Mouse (Mus musculus) brain, embryonic 14.5 days (tissue): Measurements from ENCODE around the gene Gm21969. TPM values are rescaled to one million over a fixed set of nuclear protein-coding genes. Genes with fewer than 3 reads are reported as not detected.
A peak's percentile ranks its signal among the peaks of the same experiment; 100 is the strongest.

ENCODE experiments used
- DNase-seq: peaks from one replicate; pipeline ENCODE4 v3.0.0-alpha.2; 2011; ENCODE audit warnings: low read depth
- CTCF ChIP-seq: fragments of 200-500 bp; IDR thresholded peaks from 2 replicates; pipeline ENCODE4 v1.5.1; 2012; ENCODE audit warnings: inconsistent platforms, mild to moderate bottlenecking, moderate library complexity, borderline replicate concordance; ENCODE audit not compliant: insufficient read depth, insufficient read length; ENCODE audit errors: extremely low read depth
- POLR2A ChIP-seq: fragments of 200-500 bp; IDR thresholded peaks from 2 replicates; pipeline ENCODE4 v1.6.1; 2012; ENCODE audit warnings: mild to moderate bottlenecking, inconsistent platforms, borderline replicate concordance; ENCODE audit not compliant: poor library complexity, insufficient read depth, insufficient read length, severe bottlenecking; ENCODE audit errors: extremely low read depth
- polyA plus RNA-seq: library from polyadenylated mRNA; depleted of rRNA; stranded (reverse); fragments of >200 nt; gene quantifications from 2 replicates; pipeline ENCODE4 v1.2.3, GENCODE M21; 2012

The Gm21969 gene
- polyA plus RNA-seq, 1 experiment: not detected

DNA sequence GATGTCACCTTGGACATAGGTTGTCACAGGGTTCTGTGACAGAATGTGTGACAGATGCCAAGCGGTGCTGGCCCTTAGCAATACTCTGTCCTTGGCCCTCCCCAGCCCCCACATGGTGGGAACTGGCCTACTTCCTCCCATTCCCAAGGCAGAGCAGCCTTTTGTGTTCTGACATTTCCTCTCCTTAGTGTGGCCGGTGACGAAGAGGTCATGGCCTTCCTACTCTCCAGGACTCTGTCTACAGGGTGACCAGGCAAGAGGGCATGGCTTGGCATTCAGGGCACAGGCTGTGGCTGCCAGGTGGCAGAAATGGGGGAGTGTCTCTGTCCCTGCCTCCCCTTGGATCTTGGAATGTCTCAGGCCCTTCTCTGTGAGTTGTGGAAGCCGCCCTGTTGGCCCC lies 15.6 kb upstream of the Gm21969 start:
- no peak for DNase-seq
- TF ChIP-seq POLR2A (no peak), CTCF (no peak)

DNA sequence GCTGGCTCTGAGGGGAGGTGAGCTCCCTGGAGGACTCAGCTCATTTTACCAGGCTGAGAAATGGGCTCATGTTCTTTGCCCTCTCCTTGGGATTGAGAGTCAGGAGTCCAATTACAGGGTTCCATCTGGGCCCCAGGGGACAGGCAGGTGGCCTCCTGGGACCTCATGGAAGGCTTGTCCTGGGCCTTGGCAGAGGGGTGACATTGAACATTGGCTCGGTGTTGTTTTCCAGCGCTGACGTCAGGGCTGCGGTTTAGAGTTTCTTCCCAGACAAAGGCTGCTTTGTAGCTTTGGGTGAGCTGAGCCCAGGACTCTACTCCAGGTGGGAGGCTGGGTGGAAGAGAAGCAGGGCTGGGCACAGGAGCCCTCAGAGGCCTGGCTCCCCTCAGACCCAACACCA lies 15.2 kb upstream of the Gm21969 start:
- no peak for DNase-seq
- TF ChIP-seq CTCF (no peak), POLR2A (no peak)

DNA sequence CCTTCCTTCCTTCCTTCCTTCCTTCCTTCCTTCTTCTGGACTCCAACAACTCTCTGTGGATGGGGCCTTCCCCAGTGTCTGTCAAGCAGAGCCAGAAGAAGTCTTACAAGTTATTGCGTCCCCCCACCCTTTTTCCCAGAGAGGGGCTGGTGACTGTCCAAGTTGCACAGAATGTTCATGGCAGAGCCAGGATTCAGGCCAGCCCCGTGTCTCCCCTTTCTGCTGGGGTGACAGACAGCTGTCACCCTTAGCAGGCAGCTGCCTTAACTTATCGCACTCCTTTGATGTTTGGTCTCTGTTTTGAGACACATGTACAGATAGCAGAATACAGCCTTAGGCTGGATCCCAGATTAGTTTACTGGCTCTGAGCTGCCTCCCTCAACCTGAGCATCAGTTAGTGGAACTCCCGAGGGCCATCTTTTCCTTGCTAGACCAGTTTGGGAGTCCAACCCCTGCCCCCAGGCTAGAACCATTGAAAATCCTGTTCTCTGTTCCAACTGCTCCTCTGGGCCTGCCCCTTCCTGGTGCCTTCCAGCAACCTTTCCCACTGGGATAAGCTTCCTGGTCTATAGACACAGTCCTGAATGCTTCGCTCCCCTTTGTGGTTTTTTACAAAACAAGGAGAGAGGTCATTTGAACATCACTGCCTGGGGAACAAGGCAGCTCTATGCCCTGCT lies 13.5 kb upstream of the Gm21969 start:
- peak; percentile 24 for DNase-seq
- TF ChIP-seq POLR2A (no peak), CTCF (no peak)

DNA sequence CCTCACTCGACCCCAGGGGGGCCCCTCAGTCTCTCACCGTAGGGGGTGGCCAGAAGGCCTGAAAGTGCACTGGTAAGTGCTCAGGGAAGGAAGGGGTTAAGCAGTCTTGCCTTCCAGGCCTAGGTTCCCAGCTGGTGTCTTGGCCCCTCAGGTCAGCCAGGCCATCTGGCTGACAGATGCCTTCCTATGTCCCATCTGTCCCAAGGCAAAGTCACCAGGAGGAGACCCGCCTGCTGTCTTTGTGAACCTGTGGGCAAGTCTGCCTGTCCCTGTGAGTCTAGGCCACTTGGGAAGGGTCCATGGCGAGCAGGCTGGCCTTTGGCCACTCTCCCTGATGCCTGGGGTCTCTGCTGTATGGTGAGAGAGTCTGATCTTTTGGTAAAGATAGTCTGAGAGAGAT lies 12.5 kb upstream of the Gm21969 start:
- DNase-seq: peak; percentile 66
- TF ChIP-seq CTCF (no peak), POLR2A (no peak)

DNA sequence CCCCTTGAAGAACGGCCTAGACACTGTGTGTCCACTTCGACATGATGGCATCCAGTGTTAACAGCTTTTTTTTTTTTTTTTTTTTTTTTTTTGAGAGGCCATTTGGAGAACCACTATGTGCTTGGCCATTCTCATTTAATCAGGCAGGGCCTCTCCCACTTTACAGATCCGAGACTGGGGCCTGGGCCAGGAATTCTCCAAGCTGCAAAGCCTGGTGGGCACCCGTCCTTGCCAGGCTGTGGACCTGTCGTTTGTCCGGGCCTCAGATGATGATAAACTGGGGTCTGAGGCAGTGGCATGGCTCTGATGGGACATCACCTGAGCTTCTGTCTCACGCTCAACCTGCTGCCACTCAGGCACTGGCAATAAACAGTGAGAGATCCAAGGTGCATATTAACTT lies 10.1 kb upstream of the Gm21969 start:
- no peak for TF ChIP-seq POLR2A
- TF ChIP-seq CTCF: no peak
- no peak for DNase-seq

DNA sequence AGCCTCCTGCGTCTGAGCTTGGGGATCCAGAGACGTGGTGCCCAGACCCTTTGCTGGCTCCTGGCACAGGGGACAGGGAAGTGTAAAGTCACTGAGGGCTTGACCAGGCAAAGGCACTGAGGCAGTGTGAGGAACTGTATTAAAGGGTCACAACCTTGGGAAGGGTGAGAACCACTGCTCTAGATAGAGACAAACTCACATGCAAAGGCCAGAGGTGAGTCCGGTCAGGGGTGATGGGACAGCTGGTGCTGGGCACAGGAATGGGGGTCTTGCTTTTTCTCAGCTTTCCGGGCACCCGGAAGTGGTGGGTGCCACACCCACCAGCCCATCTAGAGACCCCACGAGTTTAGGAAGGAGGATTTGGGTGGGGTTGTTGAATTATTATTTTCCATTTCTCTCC lies 9.6 kb upstream of the Gm21969 start:
- TF ChIP-seq CTCF: no peak
- TF ChIP-seq POLR2A: no peak
- DNase-seq: no peak

DNA sequence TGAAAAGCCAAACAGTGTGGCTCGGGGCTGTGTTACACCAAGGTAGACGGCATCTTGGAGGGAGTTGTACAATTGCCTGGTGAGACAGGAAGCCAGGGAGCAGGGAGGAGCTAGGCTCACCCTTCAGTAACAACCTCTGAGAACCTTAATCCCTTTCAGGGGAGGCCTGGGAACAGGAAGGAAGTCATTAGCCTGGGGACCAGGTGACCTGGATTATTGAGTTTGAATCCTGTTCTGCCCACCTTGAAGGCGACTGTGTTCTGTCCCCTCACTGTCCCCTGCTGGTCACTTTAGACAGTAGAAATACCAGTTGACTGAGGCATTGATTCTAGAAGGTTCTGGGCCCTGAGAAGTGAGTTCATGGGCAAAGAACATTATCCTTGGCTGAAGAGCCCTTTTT lies 8.9 kb upstream of the Gm21969 start:
- no peak for DNase-seq
- no peak for TF ChIP-seq CTCF
- TF ChIP-seq POLR2A: no peak

DNA sequence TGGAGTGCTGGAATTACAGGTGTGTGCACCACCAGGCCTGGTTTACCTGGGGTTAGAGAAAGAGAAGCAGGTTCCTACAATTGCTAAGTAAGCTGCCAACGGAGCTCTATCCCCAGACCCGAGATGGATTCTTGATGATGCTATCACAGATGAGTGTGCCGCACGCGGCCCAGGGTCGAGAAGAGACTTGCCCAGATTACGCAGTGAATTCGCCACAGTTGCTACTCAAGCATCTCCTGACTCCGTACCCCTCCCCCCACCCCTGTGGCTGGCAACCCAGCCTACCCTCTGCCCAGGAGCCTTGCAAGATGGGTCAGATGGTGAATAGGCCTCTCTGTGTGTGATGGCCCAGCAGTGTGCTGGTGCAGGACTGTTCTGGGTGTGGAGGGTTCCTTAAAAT lies 6.3 kb upstream of the Gm21969 start:
- no peak for TF ChIP-seq CTCF
- TF ChIP-seq POLR2A: no peak
- peak; percentile 49 for DNase-seq

DNA sequence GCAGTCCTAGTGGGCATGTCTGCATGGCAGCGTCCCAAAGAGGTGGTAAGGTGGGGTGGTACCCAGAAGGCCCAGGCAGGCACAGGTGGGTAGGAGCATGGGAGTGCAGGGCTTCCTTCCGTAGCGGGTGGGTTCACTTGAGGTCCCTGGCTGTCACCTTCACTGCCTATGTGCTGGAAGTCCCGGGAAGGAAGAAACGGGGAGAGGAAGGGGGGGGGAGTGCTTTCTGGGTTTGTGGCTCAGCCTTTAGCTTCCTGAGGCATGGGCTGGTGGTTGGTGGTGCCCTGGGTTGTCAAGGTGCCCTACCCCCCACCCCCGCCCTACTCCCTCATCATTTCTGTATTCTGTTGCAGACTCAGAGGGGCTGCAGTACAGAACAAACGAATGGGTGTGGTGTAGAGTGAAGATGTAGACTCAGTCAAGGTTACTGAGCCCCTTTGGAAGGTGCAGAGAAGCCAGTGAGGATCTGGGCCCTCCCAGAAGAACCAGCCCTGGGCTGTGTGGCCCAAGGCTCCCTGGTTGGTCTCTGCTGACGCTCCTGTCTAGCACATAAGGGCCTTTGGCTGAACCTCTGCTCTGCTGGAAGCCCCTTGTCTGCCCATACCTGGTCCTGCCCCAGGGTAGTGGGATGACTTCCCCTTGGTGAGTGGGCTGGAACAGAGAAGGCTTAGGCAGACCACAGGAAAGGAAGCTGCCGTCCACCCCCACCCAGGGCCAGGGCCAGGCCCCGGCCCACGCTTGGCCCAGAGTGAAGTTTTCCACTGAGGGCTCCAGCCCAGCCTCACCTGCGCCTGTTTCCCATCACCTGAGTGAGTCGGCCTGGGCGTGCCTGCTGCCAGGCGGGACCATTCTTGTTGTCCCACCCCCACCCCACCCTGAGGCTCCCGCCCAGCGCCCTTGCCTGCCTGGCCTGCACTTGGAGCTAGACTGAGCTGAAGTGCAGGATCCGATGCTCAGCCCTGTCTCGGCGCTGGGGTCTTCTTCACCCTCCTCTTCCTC lies 5.4 kb upstream of the Gm21969 start:
- no peak for TF ChIP-seq CTCF
- TF ChIP-seq POLR2A: no peak
- DNase-seq: no peak

DNA sequence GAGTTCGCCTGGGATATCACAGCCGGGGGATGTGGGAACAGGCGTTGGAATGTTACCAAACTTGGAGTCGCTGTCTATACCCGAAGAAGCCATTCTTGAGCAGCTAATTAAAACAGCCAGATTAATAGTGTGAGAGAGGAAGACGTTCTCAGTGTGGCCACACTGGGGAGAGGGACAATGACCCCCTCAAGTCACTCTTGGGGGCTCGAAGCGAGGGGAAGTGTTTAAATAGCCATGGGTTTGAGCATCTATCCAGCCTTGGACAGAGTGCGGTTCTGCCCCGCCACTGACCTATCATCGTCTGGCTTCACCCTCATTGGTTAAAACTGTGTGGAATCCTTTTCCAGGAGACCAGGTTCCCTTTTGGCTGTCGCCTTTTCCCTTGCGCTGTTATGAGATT lies 4.6 kb upstream of the Gm21969 start:
- TF ChIP-seq CTCF (no peak), POLR2A (no peak)
- no peak for DNase-seq

DNA sequence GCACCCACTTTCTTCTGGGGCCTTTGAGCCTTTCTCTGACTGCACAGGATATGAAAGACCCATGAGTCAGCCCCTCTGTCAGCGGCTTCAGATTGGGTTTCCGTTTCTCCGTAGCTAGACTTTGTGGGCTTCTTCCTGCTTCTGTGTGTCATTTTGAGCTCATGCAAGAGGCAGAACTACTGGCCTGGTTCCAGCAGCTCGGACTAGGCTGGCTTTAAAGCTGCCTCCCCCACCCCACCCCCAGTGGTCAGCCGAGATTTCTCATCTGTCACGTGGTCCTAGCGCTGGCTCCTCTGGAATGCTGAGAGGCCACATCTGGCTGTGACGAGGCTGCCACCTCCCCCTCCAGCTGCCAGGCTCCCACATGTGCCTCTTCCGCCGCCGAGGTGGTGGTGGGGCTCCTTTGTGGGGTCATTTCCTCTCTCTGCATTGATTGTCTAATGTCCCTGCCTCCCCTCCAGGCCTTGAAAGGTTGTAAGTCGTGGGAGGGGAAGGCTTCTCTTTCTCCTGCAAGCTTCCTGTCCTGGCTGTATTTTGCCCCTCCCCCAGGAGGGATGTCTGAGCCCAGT lies 4.0 kb upstream of the Gm21969 start:
- peak; percentile 82 for DNase-seq
- 0 out of 2 replicates have a peak, but pooled peaks have one; percentile 9 for TF ChIP-seq CTCF
- no peak for TF ChIP-seq POLR2A
